Mouse (Mus musculus) MEL-GATA-1-ER (cell line): ENCODE results near the gene Mlf2.

Experiments
- DNase-seq: peaks from one replicate; pipeline ENCODE4 v3.0.0-alpha.2; 2012; ENCODE audit warnings: low read depth; ENCODE audit errors: extremely low read depth

Gene Mlf2

GRCm38 (mm10) chr6:124911533-124912218 is 19.5 kb upstream of the Mlf2 start, which contains the start of gene Lag3:
Gene Lag3, minus strand, starts transcription at chr6:124911705.
- DNase-seq = no peak

DNA sequence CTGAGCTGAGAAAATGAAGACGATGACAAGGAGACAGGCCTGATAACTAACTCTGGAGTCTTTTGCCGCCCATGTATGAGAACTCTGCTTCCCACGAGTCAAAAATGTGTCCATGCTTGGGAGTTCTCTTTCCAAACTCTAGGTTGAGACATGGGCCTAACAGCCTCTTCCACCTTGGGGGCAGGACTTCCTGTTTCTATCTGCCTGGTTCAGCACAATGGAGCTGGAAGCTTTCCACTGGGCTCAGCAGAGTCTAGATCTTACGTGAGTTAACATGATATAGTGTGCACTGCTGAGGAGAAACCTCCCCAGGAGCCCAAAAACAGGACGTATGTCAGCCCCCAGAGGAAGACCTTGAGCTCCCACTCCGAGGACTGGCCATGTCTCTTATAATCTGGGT is 18.0 kb upstream of the Mlf2 start:
- no peak for DNase-seq

DNA sequence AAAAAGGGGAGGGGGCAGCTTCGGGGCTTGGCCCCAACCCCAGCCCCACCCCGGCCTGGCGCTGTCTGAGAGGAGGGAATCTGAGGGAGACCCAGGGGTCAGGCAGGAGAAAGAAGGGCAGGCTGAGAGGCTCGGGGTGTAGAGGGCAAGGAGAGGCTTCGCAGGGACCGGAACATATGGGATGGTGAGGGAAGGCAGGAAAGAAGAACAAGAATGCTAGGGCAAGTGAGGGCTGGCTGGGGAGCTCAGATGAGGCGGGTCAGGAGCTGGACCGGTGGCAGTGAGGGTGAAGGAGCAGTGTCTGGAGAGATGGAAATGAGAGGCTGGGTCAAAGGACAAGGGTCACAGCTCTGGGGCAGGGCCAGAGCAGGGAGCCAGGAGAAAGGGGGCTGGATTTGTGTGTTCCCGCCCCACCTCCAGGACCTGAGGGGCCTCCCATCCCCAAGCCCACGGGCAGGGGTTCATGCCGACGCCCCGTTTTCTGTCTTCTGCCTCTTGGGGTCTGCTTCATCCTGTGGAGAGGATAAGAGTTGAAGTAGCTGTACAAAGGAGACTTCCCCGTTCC is 17.4 kb upstream of the Mlf2 start:
- DNase-seq = no peak

DNA sequence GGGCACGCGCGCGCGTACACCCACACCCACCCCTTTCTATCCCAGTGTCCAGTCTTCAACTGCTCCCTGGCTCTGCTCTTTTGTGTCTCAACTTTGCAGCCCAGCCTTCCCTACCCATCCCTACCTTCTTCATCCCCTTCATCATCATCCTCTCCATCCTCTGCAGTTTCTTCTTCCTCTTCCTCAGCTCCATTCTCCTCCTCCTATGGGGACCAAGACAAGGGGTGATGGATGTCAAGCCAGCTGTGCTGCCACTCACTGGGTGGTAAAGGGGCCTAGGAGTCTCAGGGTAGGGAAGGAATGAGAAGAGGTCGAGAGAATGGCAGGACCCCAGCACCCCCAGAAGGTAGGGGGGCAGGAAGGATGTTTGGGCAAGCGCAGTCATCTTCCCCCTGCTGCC is 16.7 kb upstream of the Mlf2 start:
- DNase-seq = no peak

GRCm38 (mm10) chr6:124915160-124915941 is 15.8 kb upstream of the Mlf2 start:
- DNase-seq = no peak

DNA sequence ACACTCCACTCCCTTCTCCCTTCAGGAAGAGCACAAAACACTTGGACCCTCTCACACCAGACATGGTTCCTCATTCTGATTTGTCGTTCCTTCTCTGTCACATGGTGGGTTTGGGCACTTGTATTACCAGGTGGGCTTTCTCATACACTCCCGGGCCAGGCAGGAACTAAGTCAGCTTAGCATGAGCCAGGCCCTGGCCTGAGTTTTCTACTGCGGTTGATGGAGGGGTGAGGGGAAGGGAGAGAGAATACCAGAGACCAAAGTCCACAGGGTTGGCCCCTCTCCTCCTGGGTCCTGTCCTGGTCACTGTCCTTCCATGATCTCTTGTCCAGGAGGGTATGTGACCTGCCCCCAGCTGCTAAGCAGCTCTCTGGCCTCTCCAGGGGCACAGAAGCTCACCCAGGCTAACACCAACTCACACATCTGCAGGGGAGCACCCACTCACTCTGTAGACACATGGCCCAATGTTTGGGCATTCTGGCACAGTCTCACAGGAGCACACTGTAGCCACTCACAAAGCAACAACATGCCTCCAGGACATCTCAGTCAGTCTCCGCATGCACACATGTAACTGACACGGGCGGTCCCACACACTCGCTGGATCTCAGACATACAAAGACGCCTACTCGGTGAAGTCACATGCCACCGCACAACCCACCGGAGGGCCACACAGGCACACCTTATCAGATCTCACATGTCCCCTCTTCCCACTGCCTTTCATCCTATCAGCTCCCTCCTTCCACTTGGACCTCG is 15.1 kb upstream of the Mlf2 start:
- DNase-seq = no peak

GRCm38 (mm10) chr6:124916695-124917517 is 14.3 kb upstream of the Mlf2 start:
- DNase-seq = no peak

- peak; percentile 64 for DNase-seq
Measured at GRCm38 (mm10) chr6:124917518-124918330, 13.5 kb upstream of the Mlf2 start.

GRCm38 (mm10) chr6:124918331-124918690 is 12.9 kb upstream of the Mlf2 start:
- no peak for DNase-seq

DNA sequence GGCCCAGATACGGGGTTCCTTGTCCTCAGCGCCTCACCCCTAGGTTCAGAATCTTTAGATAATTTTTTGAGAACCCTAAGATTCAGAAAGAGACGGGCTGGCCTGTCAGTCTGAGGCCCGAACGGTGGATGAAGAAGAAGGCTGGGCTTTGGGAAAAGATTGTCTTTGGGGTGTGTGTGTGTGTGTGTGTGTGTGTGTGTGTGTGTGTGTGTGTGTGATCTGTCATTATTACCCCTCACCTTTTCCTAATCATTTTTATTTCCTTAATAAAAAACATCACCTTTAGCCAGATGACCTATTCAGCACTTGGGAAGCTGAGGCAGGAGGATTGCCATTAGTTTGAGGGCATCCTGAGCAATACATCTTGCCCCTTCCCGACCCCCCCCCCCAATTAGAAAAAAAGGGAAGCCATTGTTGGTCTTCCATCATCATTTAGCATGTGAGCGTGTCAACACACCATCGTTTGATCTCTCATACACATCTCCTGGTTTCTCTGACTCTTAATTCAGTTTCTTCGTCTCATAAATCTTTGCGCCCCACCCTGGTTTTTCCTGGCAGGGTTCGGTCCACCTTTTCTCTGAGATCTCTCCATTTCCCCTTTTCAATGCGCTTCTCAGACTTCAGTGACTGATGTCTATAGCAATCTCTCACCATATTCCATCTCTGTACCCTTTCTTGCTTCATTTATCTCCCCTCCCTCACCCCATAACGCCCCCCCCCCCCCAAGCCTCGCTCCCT is 12.1 kb upstream of the Mlf2 start:
- DNase-seq = no peak

GRCm38 (mm10) chr6:124919695-124920317 is 11.4 kb upstream of the Mlf2 start, which contains the start of gene Ptms:
Gene Ptms, minus strand, starts transcription at chr6:124920103.
- DNase-seq = peak; percentile 83

- no peak for DNase-seq
Measured at GRCm38 (mm10) chr6:124920318-124921085, 10.7 kb upstream of the Mlf2 start.

DNA sequence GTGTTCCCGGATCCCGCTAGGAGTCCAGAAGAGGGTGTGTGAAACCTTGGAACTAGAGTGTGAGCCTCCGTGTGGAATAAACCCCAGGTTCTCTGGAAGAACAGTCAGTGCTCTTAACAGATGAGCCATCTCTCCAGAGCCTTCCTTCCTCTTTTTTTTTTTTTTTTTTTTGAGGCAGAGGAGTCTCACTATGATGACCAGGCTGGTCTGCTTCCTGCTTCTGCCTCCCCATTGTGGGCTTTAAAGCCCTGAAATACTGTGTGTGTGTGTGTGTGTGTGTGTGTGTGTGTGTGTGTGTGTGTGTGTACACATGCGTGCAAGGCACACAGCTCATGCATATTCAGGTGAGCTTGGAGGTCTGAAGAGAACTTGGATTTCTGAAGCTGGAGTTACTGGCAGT is 9.6 kb upstream of the Mlf2 start:
- no peak for DNase-seq

DNA sequence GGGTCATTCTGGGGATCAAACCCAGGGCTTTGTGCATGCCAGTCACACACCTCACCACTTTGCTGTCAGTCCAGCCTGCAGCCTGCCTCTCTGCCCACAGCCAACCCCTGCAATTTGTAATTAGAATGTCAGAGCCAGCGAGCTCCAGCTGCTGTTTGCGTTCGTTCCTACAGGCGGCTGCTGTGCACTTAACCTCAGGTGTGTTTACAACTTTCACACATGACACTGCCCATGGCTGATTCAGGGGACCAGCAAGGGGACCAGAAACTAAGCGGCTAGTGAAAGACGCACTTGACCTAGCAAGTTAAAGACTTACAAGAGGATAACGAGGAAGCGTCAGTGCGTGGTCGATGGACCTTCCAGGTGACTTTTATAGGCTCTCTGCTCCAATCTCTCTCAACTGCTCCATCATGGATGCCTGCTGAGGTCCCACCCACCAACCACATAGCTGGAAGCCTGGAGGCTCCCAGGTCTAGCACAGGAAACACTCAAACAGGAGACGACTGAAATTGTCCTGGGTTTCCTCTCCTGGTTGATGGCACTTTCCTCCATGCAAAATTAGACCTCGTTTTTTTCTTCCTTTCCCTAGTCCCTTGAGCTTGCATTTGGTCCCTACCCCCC is 5.9 kb upstream of the Mlf2 start:
- no peak for DNase-seq

DNA sequence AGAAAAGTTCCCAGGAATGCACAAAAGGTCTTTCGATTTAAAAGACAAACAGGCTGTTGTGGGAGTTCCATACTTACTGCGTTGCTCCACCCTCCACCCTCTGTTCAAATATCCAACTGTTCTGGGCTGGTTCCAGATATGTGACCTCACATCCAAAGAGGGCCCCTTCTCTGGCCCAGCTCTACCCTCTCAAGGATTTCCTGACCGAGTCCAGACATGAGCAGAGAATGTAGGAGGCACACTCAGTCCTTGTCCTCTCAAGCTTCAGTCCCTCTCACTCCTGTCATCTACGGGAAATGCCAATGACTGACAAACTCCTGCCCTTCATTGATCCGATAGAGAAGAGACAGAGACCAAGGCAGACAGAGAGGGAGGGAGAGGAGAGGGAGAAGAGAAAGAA is 5.2 kb upstream of the Mlf2 start:
- no peak for DNase-seq

DNA sequence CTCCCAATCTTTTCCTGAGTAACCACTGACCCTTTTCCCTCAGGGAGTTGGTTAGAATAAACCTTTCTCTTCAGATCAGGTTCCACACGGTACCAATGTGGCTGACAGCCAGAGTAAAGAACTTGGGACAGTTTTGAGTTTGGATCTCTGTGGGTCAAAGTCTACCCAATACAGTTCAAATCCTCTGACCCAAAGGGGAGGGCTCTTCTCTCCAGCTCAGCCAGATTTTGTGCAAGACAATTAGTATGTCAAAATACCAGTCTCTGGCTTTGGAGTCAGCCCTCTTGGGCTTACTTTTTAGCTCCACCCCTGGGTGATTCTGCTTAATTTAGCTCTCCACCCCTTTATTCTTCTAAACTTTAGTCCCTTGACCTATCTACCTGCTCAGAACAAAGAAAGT is 955 bp upstream of the Mlf2 start:
- peak; percentile 14 for DNase-seq

DNA sequence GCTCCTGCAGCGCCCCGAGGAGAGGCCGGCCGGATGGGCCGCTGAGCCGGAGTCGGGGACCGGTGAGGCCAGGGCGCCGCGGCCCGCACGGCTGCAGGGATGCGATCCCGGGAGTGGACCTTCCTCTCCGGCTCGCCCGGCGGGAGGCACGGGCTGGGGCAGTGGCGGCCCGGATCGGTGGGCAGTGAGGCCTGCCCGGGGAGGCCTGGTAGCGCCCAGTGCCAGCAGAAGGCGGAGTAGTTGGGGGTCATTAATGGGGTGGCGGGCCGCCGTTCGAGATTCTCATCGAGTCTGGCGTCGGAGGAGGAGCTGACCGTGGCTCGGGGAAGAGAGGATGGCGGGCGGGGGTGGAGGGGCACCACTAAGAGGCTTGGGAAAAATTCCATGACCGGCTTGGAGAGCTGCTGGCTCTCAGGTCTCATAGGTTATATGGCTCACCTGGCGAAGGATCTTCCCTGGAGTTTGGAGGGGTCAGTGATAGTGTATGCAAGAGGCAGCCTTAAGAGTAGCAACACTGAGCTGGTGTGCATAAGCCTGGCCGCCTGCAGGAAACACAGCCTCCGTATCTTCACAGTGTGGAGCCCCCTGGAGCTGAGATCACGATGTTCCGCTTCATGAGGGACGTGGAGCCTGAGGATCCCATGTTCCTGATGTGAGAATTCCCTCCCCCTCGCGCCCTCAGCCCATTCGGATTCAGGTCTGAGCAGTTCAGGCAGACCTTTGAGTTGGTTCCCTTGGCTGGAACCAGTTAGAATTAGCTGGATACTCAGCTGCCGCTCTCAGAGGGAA is 533 bp downstream of the Mlf2 start:
- peak; percentile 36 for DNase-seq
